Mouse (Mus musculus) adrenal gland, postnatal 0 days (tissue): ENCODE measurements around the gene Cd207. TPM values are rescaled to one million over a fixed set of nuclear protein-coding genes. Genes with fewer than 3 reads are reported as not detected.

Experiments used
- polyA plus RNA-seq: library from polyadenylated mRNA; unstranded; fragments of >200 nt; fragmentation: Nextera tagmentation; extraction: Ambion mirVana; gene quantifications from 2 replicates; pipeline ENCODE4 v1.2.1, GENCODE M21; 2015

The Cd207 gene
- polyA plus RNA-seq: not detected in 2 replicates

GRCm38 (mm10) chr6:83677757-83678156 is at the start of gene Cd207:
Gene Cd207 (minus strand): TSS chr6:83677857.

GRCm38 (mm10) chr6:83711067-83711675 is 33.5 kb upstream of the Cd207 start, which contains the start of gene Vax2:
Gene Vax2 (plus strand): TSS chr6:83711264.

DNA sequence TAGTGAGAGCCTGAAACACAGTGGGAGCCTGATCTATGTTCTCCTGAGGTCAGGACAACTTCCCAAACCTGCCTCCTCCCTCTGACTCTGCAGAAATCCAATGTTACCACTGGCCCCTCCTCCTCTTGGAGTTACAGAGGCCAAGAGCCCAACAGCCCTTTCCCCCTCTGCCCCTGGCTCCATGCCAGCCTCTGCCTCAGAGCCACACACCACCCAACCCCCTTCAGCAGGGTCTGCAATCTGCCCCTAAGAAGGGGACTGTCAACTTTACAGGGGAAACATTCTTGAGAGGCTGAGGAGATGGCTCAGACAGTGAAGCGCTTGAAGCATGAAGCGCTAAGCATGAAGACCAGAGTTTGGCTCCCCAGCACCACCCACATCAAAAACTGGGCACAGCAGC is 21.6 kb downstream of the Cd207 start, which contains the start of gene Clec4f:
Clec4f (minus strand) TSS at position 101 of the 400 bp plus-strand sequence.

Other genes with a start within 250 kb of the Cd207 start
- gene Tet3, start 218.8 kb downstream of the Cd207 start, polyA plus RNA-seq: 25.0 and 26.5 TPM in 2 replicates
- 47.3 and 62.3 TPM in 2 replicates for gene Dguok, start 170.9 kb downstream of the Cd207 start, polyA plus RNA-seq
- 3.4 and 20.0 TPM in 2 replicates for gene Actg2, start 141.6 kb downstream of the Cd207 start, polyA plus RNA-seq
- gene Stambp, start 105.1 kb downstream of the Cd207 start, polyA plus RNA-seq: 23.6 and 35.6 TPM in 2 replicates
- gene Clec4f, start 21.7 kb downstream of the Cd207 start, polyA plus RNA-seq: 1.5 and 2.8 TPM in 2 replicates
- not detected in 2 replicates for gene Vax2, start 33.4 kb upstream of the Cd207 start, polyA plus RNA-seq
- gene Atp6v1b1, start 65.1 kb upstream of the Cd207 start, polyA plus RNA-seq: 0.26 and 0.27 TPM in 2 replicates
- gene Ankrd53, start 84.8 kb upstream of the Cd207 start, polyA plus RNA-seq: 0.11 and 0.22 TPM in 2 replicates
- gene Tex261, start 98.0 kb upstream of the Cd207 start, polyA plus RNA-seq: 66.0 and 117 TPM in 2 replicates
- 89.9 and 97.9 TPM in 2 replicates for gene Nagk, start 117.1 kb upstream of the Cd207 start, polyA plus RNA-seq
- 8.9 and 10.2 TPM in 2 replicates for gene Paip2b, start 153.9 kb upstream of the Cd207 start, polyA plus RNA-seq
- gene Zfp638, start 189.3 kb upstream of the Cd207 start, polyA plus RNA-seq: 36.4 and 44.8 TPM in 2 replicates